Mouse (Mus musculus): ENCODE data around the gene Nfib. TPM values are rescaled to one million over a fixed set of nuclear protein-coding genes. Genes with fewer than 3 reads are reported as not detected.

Nfib gene
- total and polyA plus RNA-seq, 2 experiments: 16.4 to 50.0 TPM

DNA sequence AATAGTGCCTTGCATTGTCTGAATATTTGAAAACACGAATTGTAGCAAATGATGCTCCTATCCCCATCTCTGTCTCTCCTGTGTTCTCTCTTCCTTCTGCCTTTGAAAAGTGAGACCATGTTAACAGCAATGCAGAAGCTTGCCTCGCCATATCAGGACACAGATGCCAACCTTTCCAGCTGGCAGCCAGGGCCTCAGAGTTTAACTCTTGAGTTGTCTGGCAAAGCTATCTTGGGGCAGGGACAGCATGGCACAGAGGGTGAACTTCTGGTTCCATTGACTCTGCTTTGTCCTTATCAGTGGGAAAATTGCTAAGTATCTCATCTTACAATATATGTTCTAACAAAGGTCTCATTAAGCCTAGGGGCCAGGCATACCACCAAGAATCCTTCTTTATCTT lies 212.8 kb downstream of the Nfib start:
- H3K9ac ChIP-seq (ENCODE audit: low read depth, low read length): no peak overlapping the region
- no peaks in the 10 kb centered on the region for H3K27me3 ChIP-seq (ENCODE audit: control insufficient read depth, insufficient read depth, low read length)
- peaks cover 48% of the 10 kb centered on the region for H3K79me2 ChIP-seq (ENCODE audit: control insufficient read depth, insufficient read depth, low read length)
- 49% methylated on average over 2 of the region's 2 CpGs for WGBS
- DNase-seq (ENCODE audit: extremely low read depth, low read depth, low spot score): no peak
- H3K4me1 ChIP-seq (ENCODE audit: control insufficient read depth, insufficient read depth, low read length): peaks cover 35% of the 10 kb centered on the region
- H3K4me3 ChIP-seq (ENCODE audit: insufficient read depth, low read depth, low read length): no peak overlapping the region
- H3K27ac ChIP-seq (replicated peaks; ENCODE audit: insufficient read depth, low read depth, low read length): no peak overlapping the region
- TF ChIP-seq CTCF (IDR thresholded peaks at IDR 0.05; ENCODE audit: low read depth, low read length): no peak
- no peak for TF ChIP-seq POLR2A (IDR thresholded peaks at IDR 0.05; ENCODE audit: extremely low read depth, insufficient read depth, low read length)
- H3K36me3 ChIP-seq (ENCODE audit: control insufficient read depth, insufficient read depth, low read length): peaks cover 23% of the 10 kb centered on the region

- H3K79me2 ChIP-seq (ENCODE audit: control insufficient read depth, insufficient read depth, low read length): peaks cover 40% of the 10 kb centered on the region
- no peaks in the 10 kb centered on the region for H3K27me3 ChIP-seq (ENCODE audit: control insufficient read depth, insufficient read depth, low read length)
- WGBS: 51% methylated on average over 2 of the region's 2 CpGs
- H3K27ac ChIP-seq (replicated peaks; ENCODE audit: insufficient read depth, low read depth, low read length): no peak overlapping the region; the same call in 1 of the 2 replicates
- H3K9ac ChIP-seq (ENCODE audit: low read depth, low read length): no peak overlapping the region
- TF ChIP-seq POLR2A (IDR thresholded peaks at IDR 0.05; ENCODE audit: extremely low read depth, insufficient read depth, low read length): no peak
- no peak for TF ChIP-seq CTCF (IDR thresholded peaks at IDR 0.05; ENCODE audit: low read depth, low read length)
- no peak overlapping the region for H3K4me3 ChIP-seq (ENCODE audit: insufficient read depth, low read depth, low read length)
- peaks cover 33% of the 10 kb centered on the region for H3K4me1 ChIP-seq (ENCODE audit: control insufficient read depth, insufficient read depth, low read length)
- peaks cover 15% of the 10 kb centered on the region for H3K36me3 ChIP-seq (ENCODE audit: control insufficient read depth, insufficient read depth, low read length)
- no peak for DNase-seq (ENCODE audit: extremely low read depth, low read depth, low spot score)
These were observed 215.6 kb downstream of the Nfib start for GRCm38 (mm10) chr4:82489939-82490338.

- Histone ChIP-seq H3K4me3 (ENCODE audit: insufficient read depth, low read depth, low read length) (no peak overlapping the region), H3K79me2 (ENCODE audit: control insufficient read depth, insufficient read depth, low read length) (peaks cover 22% of the 10 kb centered on the region; the same call in 1 of the 2 replicates), H3K9ac (ENCODE audit: low read depth, low read length) (no peak overlapping the region), H3K4me1 (ENCODE audit: control insufficient read depth, insufficient read depth, low read length) (peaks cover 31% of the 10 kb centered on the region), H3K27me3 (ENCODE audit: control insufficient read depth, insufficient read depth, low read length) (no peaks in the 10 kb centered on the region), H3K36me3 (ENCODE audit: control insufficient read depth, insufficient read depth, low read length) (peaks cover 12% of the 10 kb centered on the region), H3K27ac (replicated peaks; ENCODE audit: insufficient read depth, low read depth, low read length) (peak overlapping the region; percentile 79)
- TF ChIP-seq POLR2A (IDR thresholded peaks at IDR 0.05; ENCODE audit: extremely low read depth, insufficient read depth, low read length): no peak
- no peak for TF ChIP-seq CTCF (IDR thresholded peaks at IDR 0.05; ENCODE audit: low read depth, low read length)
- WGBS: 15% methylated on average over 2 of the region's 2 CpGs
- DNase-seq (ENCODE audit: extremely low read depth, low read depth, low spot score): peak; percentile 95
These were observed 219.6 kb downstream of the Nfib start for GRCm38 (mm10) chr4:82485910-82486309.

DNA sequence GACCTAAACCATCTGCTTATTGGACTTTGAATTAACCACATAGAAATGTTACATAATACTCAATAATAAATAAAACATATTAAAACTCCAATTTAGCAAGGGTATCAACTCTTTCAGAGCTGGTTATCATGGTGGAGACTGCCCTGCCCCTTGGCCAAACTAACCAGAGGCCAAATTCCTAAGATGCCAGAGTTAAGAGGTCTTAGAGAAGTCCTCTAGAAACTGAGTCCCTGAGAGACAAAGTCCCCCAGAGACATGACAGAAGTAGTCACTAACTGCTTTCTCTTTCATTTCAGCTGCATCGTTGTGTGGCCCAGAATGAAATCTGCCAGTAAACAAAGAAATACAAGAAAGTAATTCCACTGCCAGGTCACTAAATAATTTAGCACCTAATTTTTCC lies 221.7 kb downstream of the Nfib start:
- H3K27ac ChIP-seq (replicated peaks; ENCODE audit: insufficient read depth, low read depth, low read length): no peak overlapping the region; the same call in 1 of the 2 replicates
- TF ChIP-seq POLR2A (IDR thresholded peaks at IDR 0.05; ENCODE audit: extremely low read depth, insufficient read depth, low read length): no peak
- no peak for TF ChIP-seq CTCF (IDR thresholded peaks at IDR 0.05; ENCODE audit: low read depth, low read length)
- H3K9ac ChIP-seq (ENCODE audit: low read depth, low read length): no peak overlapping the region
- peaks cover 21% of the 10 kb centered on the region for H3K4me1 ChIP-seq (ENCODE audit: control insufficient read depth, insufficient read depth, low read length)
- H3K4me3 ChIP-seq (ENCODE audit: insufficient read depth, low read depth, low read length): no peak overlapping the region
- 9% methylated on average over 1 of the region's 1 CpGs for WGBS
- H3K27me3 ChIP-seq (ENCODE audit: control insufficient read depth, insufficient read depth, low read length): no peaks in the 10 kb centered on the region
- no peak for DNase-seq (ENCODE audit: extremely low read depth, low read depth, low spot score)
- H3K36me3 ChIP-seq (ENCODE audit: control insufficient read depth, insufficient read depth, low read length): peaks cover 12% of the 10 kb centered on the region
- peaks cover 24% of the 10 kb centered on the region; the same call in 1 of the 2 replicates for H3K79me2 ChIP-seq (ENCODE audit: control insufficient read depth, insufficient read depth, low read length)

- 65% methylated on average over 6 of the region's 6 CpGs for WGBS
- Histone ChIP-seq H3K36me3 (ENCODE audit: control insufficient read depth, insufficient read depth, low read length) (peaks cover 12% of the 10 kb centered on the region), H3K9ac (ENCODE audit: low read depth, low read length) (no peak overlapping the region), H3K4me3 (ENCODE audit: insufficient read depth, low read depth, low read length) (no peak overlapping the region), H3K4me1 (ENCODE audit: control insufficient read depth, insufficient read depth, low read length) (peaks cover 26% of the 10 kb centered on the region), H3K27me3 (ENCODE audit: control insufficient read depth, insufficient read depth, low read length) (no peaks in the 10 kb centered on the region), H3K79me2 (ENCODE audit: control insufficient read depth, insufficient read depth, low read length) (peaks cover 29% of the 10 kb centered on the region; the same call in 1 of the 2 replicates), H3K27ac (replicated peaks; ENCODE audit: insufficient read depth, low read depth, low read length) (no peak overlapping the region)
- no peak for DNase-seq (ENCODE audit: extremely low read depth, low read depth, low spot score)
- TF ChIP-seq POLR2A (IDR thresholded peaks at IDR 0.05; ENCODE audit: extremely low read depth, insufficient read depth, low read length) (no peak), CTCF (IDR thresholded peaks at IDR 0.05; ENCODE audit: low read depth, low read length) (no peak)
These were observed 222.3 kb downstream of the Nfib start for GRCm38 (mm10) chr4:82483298-82483697.

DNA sequence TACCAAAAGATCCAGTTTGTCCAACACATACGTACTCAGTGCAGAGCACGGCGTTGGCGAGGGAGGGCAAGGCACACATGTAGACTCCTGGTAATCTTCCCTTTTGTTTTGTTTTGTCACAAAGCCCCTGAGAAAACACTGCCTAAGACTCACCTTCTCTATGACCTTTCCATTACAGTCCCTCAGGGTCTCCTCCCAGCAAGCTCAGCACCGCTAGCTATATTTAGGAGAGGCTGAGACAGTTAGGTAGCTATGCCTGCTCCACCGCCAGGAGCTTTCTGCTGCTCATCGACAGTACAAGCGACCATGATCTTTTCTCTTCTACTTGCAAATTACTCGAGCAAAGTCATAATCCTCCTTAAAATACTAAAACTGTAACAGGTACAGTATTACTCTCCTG lies 224.9 kb downstream of the Nfib start:
- no peak for DNase-seq (ENCODE audit: extremely low read depth, low read depth, low spot score)
- no peaks in the 10 kb centered on the region for H3K27me3 ChIP-seq (ENCODE audit: control insufficient read depth, insufficient read depth, low read length)
- H3K9ac ChIP-seq (ENCODE audit: low read depth, low read length): no peak overlapping the region
- peaks cover 8% of the 10 kb centered on the region for H3K36me3 ChIP-seq (ENCODE audit: control insufficient read depth, insufficient read depth, low read length)
- no peak overlapping the region for H3K4me3 ChIP-seq (ENCODE audit: insufficient read depth, low read depth, low read length)
- H3K79me2 ChIP-seq (ENCODE audit: control insufficient read depth, insufficient read depth, low read length): peaks cover 37% of the 10 kb centered on the region; the same call in 1 of the 2 replicates
- no peak for TF ChIP-seq CTCF (IDR thresholded peaks at IDR 0.05; ENCODE audit: low read depth, low read length)
- no peak for TF ChIP-seq POLR2A (IDR thresholded peaks at IDR 0.05; ENCODE audit: extremely low read depth, insufficient read depth, low read length)
- peaks cover 24% of the 10 kb centered on the region for H3K4me1 ChIP-seq (ENCODE audit: control insufficient read depth, insufficient read depth, low read length)
- WGBS: 94% methylated on average over 9 of the region's 9 CpGs
- no peak overlapping the region for H3K27ac ChIP-seq (replicated peaks; ENCODE audit: insufficient read depth, low read depth, low read length)

Data from liver, adult 2 months (tissue).